Mouse (Mus musculus) MEL (cell line): ENCODE results near the gene Fosb. TPM values are rescaled to one million over a fixed set of nuclear protein-coding genes. Genes with fewer than 3 reads are reported as not detected.

Experiments
- DNase-seq: peaks from one replicate; pipeline ENCODE4 v3.0.0; 2011; ENCODE audit warnings: low read depth, low spot score
- H3K27ac ChIP-seq: 2 replicates; pipeline ENCODE4 v1.5.1; 2012; ENCODE audit warnings: low read depth, mild to moderate bottlenecking, control low read depth, low read length, moderate library complexity; ENCODE audit not compliant: control insufficient read depth
- H3K27me3 ChIP-seq, 2 experiments: fragments of 150-350 bp in 1 of 2; sonication (generic) in 1 of 2; 2 replicates each; pipeline ENCODE4 v1.6.1; 2012; ENCODE audit warnings: low read length in 2 of 2, mild to moderate bottlenecking in 2 of 2, improper control_type of control experiment in 1 of 2, moderate library complexity in 1 of 2; ENCODE audit not compliant: insufficient read depth in 2 of 2, control insufficient read depth in 1 of 2
- H3K36me3 ChIP-seq, 2 experiments: 2 replicates each; pipeline ENCODE4 v1.6.1; 2012 to 2014; ENCODE audit warnings: low read length in 2 of 2, improper control_type of control experiment in 1 of 2, inconsistent platforms in 1 of 2, mild to moderate bottlenecking in 1 of 2; ENCODE audit not compliant: insufficient read depth in 2 of 2, control insufficient read depth in 1 of 2
- H3K4me1 ChIP-seq, 2 experiments: fragments of 150-350 bp in 1 of 2; sonication (generic) in 1 of 2; 2 replicates each; pipeline ENCODE4 v1.6.1; 2012; ENCODE audit warnings: low read length in 2 of 2, improper control_type of control experiment in 1 of 2, mild to moderate bottlenecking in 1 of 2; ENCODE audit not compliant: insufficient read depth in 2 of 2, control insufficient read depth in 1 of 2
- H3K4me3 ChIP-seq, 2 experiments: fragments of 150-350 bp in 1 of 2; sonication (generic) in 1 of 2; 2 replicates each; pipeline ENCODE4 v1.5.1; 2012; ENCODE audit warnings: low read depth in 2 of 2, low read length in 2 of 2, mild to moderate bottlenecking in 2 of 2, moderate library complexity in 2 of 2, control low read depth in 1 of 2, improper control_type of control experiment in 1 of 2; ENCODE audit not compliant: control insufficient read depth in 1 of 2, insufficient read depth in 1 of 2
- H3K79me2 ChIP-seq: 2 replicates; pipeline ENCODE4 v1.6.1; 2012; ENCODE audit warnings: mild to moderate bottlenecking, low read length, moderate library complexity; ENCODE audit not compliant: control insufficient read depth, poor library complexity, insufficient read depth
- H3K9ac ChIP-seq: 2 replicates; pipeline ENCODE4 v1.6.1; 2012; ENCODE audit warnings: low read depth, mild to moderate bottlenecking, control low read depth, low read length, moderate library complexity; ENCODE audit not compliant: control insufficient read depth, poor library complexity, severe bottlenecking
- H3K9me3 ChIP-seq: fragments of 150-350 bp; sonication (generic); replicated peaks from 2 replicates; pipeline ENCODE4 v1.6.1; 2012; ENCODE audit warnings: mild to moderate bottlenecking, low read length, improper control_type of control experiment, moderate library complexity; ENCODE audit not compliant: insufficient read depth
- CHD2 ChIP-seq: IDR thresholded peaks from 2 replicates; pipeline ENCODE4 v1.6.1; 2011; ENCODE audit warnings: low read length, improper control_type of control experiment
- CTCF ChIP-seq, 3 experiments: IDR thresholded peaks in 2 of 3; conservative IDR thresholded peaks in 1 of 3; 2 replicates each; pipeline ENCODE4 v1.5.1; 2011 to 2012; ENCODE audit warnings: low read length in 3 of 3, low read depth in 2 of 3, mild to moderate bottlenecking in 2 of 3, improper control_type of control experiment in 1 of 3, inconsistent platforms in 1 of 3, mixed read lengths in 1 of 3, moderate library complexity in 1 of 3; ENCODE audit not compliant: control insufficient read depth in 1 of 3, insufficient read depth in 1 of 3, poor library complexity in 1 of 3, severe bottlenecking in 1 of 3
- ELF1 ChIP-seq: IDR thresholded peaks from 2 replicates; pipeline ENCODE4 v1.6.1; 2014; ENCODE audit warnings: low read depth, mild to moderate bottlenecking, inconsistent platforms, low read length, improper control_type of control experiment, moderate library complexity
- EP300 ChIP-seq, 2 experiments: IDR thresholded peaks; 2 replicates each; pipeline ENCODE4 v1.6.1; 2011; ENCODE audit warnings: improper control_type of control experiment in 2 of 2, low read length in 2 of 2, low read depth in 1 of 2, mild to moderate bottlenecking in 1 of 2
- ETS1 ChIP-seq: IDR thresholded peaks from 2 replicates; pipeline ENCODE4 v1.6.1; 2012; ENCODE audit warnings: low read depth, mild to moderate bottlenecking, inconsistent platforms, low read length, improper control_type of control experiment, moderate library complexity
- GABPA ChIP-seq: IDR thresholded peaks from 2 replicates; pipeline ENCODE4 v1.6.1; 2012; ENCODE audit warnings: low read depth, mild to moderate bottlenecking, inconsistent platforms, low read length, improper control_type of control experiment, moderate library complexity
- GATA1 ChIP-seq: IDR thresholded peaks from 2 replicates; pipeline ENCODE4 v1.6.1; 2011; ENCODE audit warnings: low read depth, low read length, improper control_type of control experiment
- HCFC1 ChIP-seq: IDR thresholded peaks from 2 replicates; pipeline ENCODE4 v1.6.1; 2012; ENCODE audit warnings: low read depth, mild to moderate bottlenecking, inconsistent platforms, low read length, improper control_type of control experiment, moderate library complexity
- JUND ChIP-seq: IDR thresholded peaks from 2 replicates; pipeline ENCODE4 v1.6.1; 2011; ENCODE audit warnings: low read depth, mild to moderate bottlenecking, improper control_type of control experiment, low read length
- MAX ChIP-seq: IDR thresholded peaks from 2 replicates; pipeline ENCODE4 v1.6.1; 2011; ENCODE audit warnings: low read length, improper control_type of control experiment
- MAZ ChIP-seq: IDR thresholded peaks from 2 replicates; pipeline ENCODE4 v1.6.1; 2012; ENCODE audit warnings: low read depth, mild to moderate bottlenecking, inconsistent platforms, low read length, improper control_type of control experiment
- MEF2A ChIP-seq: IDR thresholded peaks from 2 replicates; pipeline ENCODE4 v1.6.1; 2014; ENCODE audit warnings: low read depth, mild to moderate bottlenecking, inconsistent platforms, low read length, improper control_type of control experiment; ENCODE audit not compliant: poor library complexity, insufficient replicate concordance, severe bottlenecking; ENCODE audit errors: extremely low read depth
- MXI1 ChIP-seq: IDR thresholded peaks from 2 replicates; pipeline ENCODE4 v1.6.1; 2011; ENCODE audit warnings: mild to moderate bottlenecking, low read depth, low read length, improper control_type of control experiment
- NELFE ChIP-seq: IDR thresholded peaks from 2 replicates; pipeline ENCODE4 v1.6.1; 2011; ENCODE audit warnings: low read depth, low read length, improper control_type of control experiment
- POLR2A ChIP-seq, 2 experiments: IDR thresholded peaks; 2 replicates each; pipeline ENCODE4 v1.6.1; 2011 to 2012; ENCODE audit warnings: low read length in 2 of 2, mild to moderate bottlenecking in 2 of 2, control low read depth in 1 of 2, improper control_type of control experiment in 1 of 2, low read depth in 1 of 2, moderate library complexity in 1 of 2; ENCODE audit not compliant: control insufficient read depth in 1 of 2, insufficient read depth in 1 of 2, poor library complexity in 1 of 2
- POLR2AphosphoS2 ChIP-seq: IDR thresholded peaks from 2 replicates; pipeline ENCODE4 v1.6.1; 2011; ENCODE audit warnings: low read length, improper control_type of control experiment
- RCOR1 ChIP-seq: IDR thresholded peaks from 2 replicates; pipeline ENCODE4 v1.6.1; 2012; ENCODE audit warnings: low read depth, mild to moderate bottlenecking, inconsistent platforms, low read length, improper control_type of control experiment
- TBP ChIP-seq: IDR thresholded peaks from 2 replicates; pipeline ENCODE4 v1.8.0; 2011; ENCODE audit warnings: low read depth, low read length, improper control_type of control experiment
- TCF12 ChIP-seq: IDR thresholded peaks from 2 replicates; pipeline ENCODE4 v1.6.1; 2014; ENCODE audit warnings: low read depth, mild to moderate bottlenecking, inconsistent platforms, low read length, improper control_type of control experiment, moderate library complexity
- USF1 ChIP-seq: IDR thresholded peaks from 2 replicates; pipeline ENCODE4 v1.6.1; 2014; ENCODE audit warnings: low read depth, mild to moderate bottlenecking, inconsistent platforms, low read length, improper control_type of control experiment, moderate library complexity
- ZMIZ1 ChIP-seq: IDR thresholded peaks from 2 replicates; pipeline ENCODE4 v1.6.1; 2012; ENCODE audit warnings: low read depth, mild to moderate bottlenecking, inconsistent platforms, low read length, improper control_type of control experiment, moderate library complexity
- polyA plus RNA-seq, 2 experiments: library from polyadenylated mRNA; stranded (reverse) in 1 of 2; unstranded in 1 of 2; fragments of >175 nt in 1 of 2; fragments of >200 nt in 1 of 2; gene quantifications; 2 replicates each; pipeline versions ENCODE4 v1.2.1 to v1.2.4; 2012; ENCODE audit warnings: low replicate concordance in 2 of 2, low read depth in 1 of 2; ENCODE audit not compliant: insufficient read length in 2 of 2, insufficient read depth in 1 of 2, missing spikeins in 1 of 2
- total RNA-seq: library from RNA; depleted of rRNA; stranded (reverse); fragments of 300-350 nt; gene quantifications from 2 replicates; pipeline ENCODE4 v1.2.3, GENCODE M21; 2012

Fosb gene
- total and polyA plus RNA-seq, 3 experiments, result 0.04 to 0.49 TPM; not detected in 1

- TF ChIP-seq GABPA (no peak), ELF1 (peak; percentile 79), RCOR1 (peak; percentile 72), CHD2 (peak; percentile 68), JUND (no peak)
Observed at GRCm38 (mm10) chr7:19265928-19266822, 43.7 kb downstream of the Fosb start (continued).

- Histone ChIP-seq H3K36me3 (peaks cover 0 to 29% of the 10 kb centered on the region in 2 experiments; a peak in 3 of 4 replicates), H3K79me2 (peaks cover 36% of the 10 kb centered on the region), H3K4me3 (peak overlapping the region; percentile 27 to 37), H3K9me3 (no peaks in the 10 kb centered on the region), H3K27ac (peak overlapping the region; percentile 95), H3K9ac (peak overlapping the region; percentile 55), H3K4me1 (peaks cover 9 to 40% of the 10 kb centered on the region in 2 experiments), H3K27me3 (no peaks in the 10 kb centered on the region)
- DNase-seq, result peak; percentile 65
- TF ChIP-seq HCFC1, result 0 out of 2 replicates have a peak, but pooled peaks have one; percentile 15
- TF ChIP-seq MXI1, result 0 out of 2 replicates have a peak, but pooled peaks have one; percentile 9
- TF ChIP-seq MAZ, result no peak; the same call in 1 of the 2 replicates
- TF ChIP-seq USF1, result no peak
- TF ChIP-seq CHD2, result no peak
- TF ChIP-seq POLR2AphosphoS2, result peak; percentile 33; the same call in 1 of the 2 replicates
- TF ChIP-seq ZMIZ1, result 0 out of 2 replicates have a peak, but pooled peaks have one; percentile 22
- peak in 1 of 2 experiments; percentile 71 for TF ChIP-seq EP300 (IDR thresholded peaks at IDR 0.05; ENCODE audit: low read depth in 1 of 2, low read length in 2 of 2)
- TF ChIP-seq MAX, result 0 out of 2 replicates have a peak, but pooled peaks have one; percentile 12
- TF ChIP-seq TCF12, result peak; percentile 67
- 0 out of 2 replicates have a peak, but pooled peaks have one; percentile 48 for TF ChIP-seq TBP
- TF ChIP-seq POLR2A (IDR thresholded peaks at IDR 0.05; ENCODE audit: control insufficient read depth in 1 of 2, insufficient read depth in 1 of 2, low read depth in 1 of 2, low read length in 2 of 2, poor library complexity in 1 of 2), result peak in 1 of 2 experiments; percentile 41; a peak in 2 of 4 replicates
- peak; percentile 64 for TF ChIP-seq RCOR1
- 0 out of 2 replicates have a peak, but pooled peaks have one; percentile 34 for TF ChIP-seq MEF2A
- TF ChIP-seq ETS1, result peak; percentile 59
- peak; percentile 52 for TF ChIP-seq NELFE
- TF ChIP-seq CTCF (IDR thresholded peaks at IDR 0.05 in 2 of 3, conservative IDR thresholded peaks at IDR 0.05 in 1 of 3; ENCODE audit: control insufficient read depth in 1 of 3, insufficient read depth in 1 of 3, low read depth in 2 of 3, low read length in 3 of 3, poor library complexity in 1 of 3, severe bottlenecking in 1 of 3), result no peak
- peak; percentile 78 for TF ChIP-seq GATA1
Observed at GRCm38 (mm10) chr7:19265147-19265546, 44.7 kb downstream of the Fosb start.
